In genomic region chr11:116969498-116969897, GRCm38 (mm10) we compare ENCODE assay signal across 21 mouse cellular contexts. TPM values are rescaled to one million over a fixed set of nuclear protein-coding genes. Genes with fewer than 3 reads are reported as not detected.
"Had no signal": no experiment of that assay in that cellular context is flagged by ENCODE, and none has a peak within 500 bp of the region (broad histone marks: within the 10 kb centered on the region; RNA-seq: fewer than 3 reads in every experiment).

No protein-coding gene starts in this region.

- H3K4me2 ChIP-seq: kidney, embryonic 15.5 days; limb, embryonic 12.5 days; limb, embryonic 15.5 days; liver, embryonic 11.5 days; lung, embryonic 14.5 days had no signal

- H3K36me3 ChIP-seq: kidney, embryonic 15.5 days; limb, embryonic 12.5 days; limb, embryonic 15.5 days had no signal

- DNase-seq: kidney, adult 8-10 months; kidney, postnatal 10 days; kidney, postnatal 36 days; layer of hippocampus, postnatal 36 days; left cerebral cortex, postnatal 4 days; liver, postnatal 0 days; lung, embryonic 14.5 days; midbrain, embryonic 14.5 days; right cerebral cortex, postnatal 4 days; thymus, adult 2 months; thymus, postnatal 14 days; thymus, postnatal 4 days had no signal

- H3K9ac ChIP-seq: kidney, embryonic 15.5 days; limb, embryonic 12.5 days; limb, embryonic 15.5 days; liver, embryonic 14.5 days; liver, postnatal 0 days; lung, embryonic 14.5 days had no signal

- H3K27ac ChIP-seq: kidney, embryonic 15.5 days; left cerebral cortex, adult 2 months; limb, embryonic 12.5 days; limb, embryonic 15.5 days; liver, embryonic 14.5 days; macrophage; stomach, postnatal 0 days had no signal

- H3K9me3 ChIP-seq: kidney, embryonic 15.5 days; limb, embryonic 12.5 days; limb, embryonic 15.5 days had no signal

- H3K4me3 ChIP-seq: kidney, embryonic 15.5 days; left cerebral cortex, adult 2 months; limb, embryonic 12.5 days; limb, embryonic 15.5 days had no signal

- ATAC-seq: liver, postnatal 0 days; lung, postnatal 0 days had no signal

- H3K27me3 ChIP-seq: limb, embryonic 12.5 days; limb, embryonic 15.5 days had no signal

RNA-seq across cellular contexts. Expression of gene Mgat5b, which starts 50.8 kb away (rescaled TPM):
- polyA plus RNA-seq: liver, embryonic 14.5 days; liver, postnatal 0 days; lung, postnatal 0 days; macrophage had no signal
